Mouse (Mus musculus): Measurements from ENCODE around the gene Pcsk6.

GRCm38 (mm10) chr7:65871851-65872250, 10.3 kb downstream of the Pcsk6 start:
- TF ChIP-seq CTCF (IDR thresholded peaks at IDR 0.05; ENCODE audit: low read depth) (no peak), EP300 (IDR thresholded peaks at IDR 0.05; ENCODE audit: low read depth) (no peak)

Measured in liver, embryonic 14.5 days (tissue).